In the genomic region with DNA sequence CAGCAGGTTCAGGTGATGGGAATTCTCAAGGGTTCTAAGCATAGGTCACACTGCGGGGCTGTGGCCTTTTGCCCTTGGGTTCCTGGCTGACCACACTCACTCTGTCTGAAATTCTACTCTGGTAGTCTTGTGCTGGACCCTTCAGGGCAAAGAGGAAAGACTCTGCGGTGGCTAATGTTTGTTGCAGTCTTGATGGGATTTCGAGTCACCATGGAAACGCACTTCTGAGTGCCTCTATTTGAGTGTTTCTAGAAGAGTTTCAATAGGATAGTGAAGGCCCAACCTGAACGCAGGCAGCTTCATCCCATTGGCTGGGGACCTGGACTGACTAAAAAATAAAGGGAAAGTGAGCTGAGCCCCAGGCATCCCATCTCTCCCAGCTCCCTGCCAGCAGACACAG, we compare ENCODE assay signal across 23 mouse cellular contexts. TPM values are rescaled to one million over a fixed set of nuclear protein-coding genes. Genes with fewer than 3 reads are reported as not detected.
DNase-seq lines count a peak whose midpoint lies in the region; ATAC-seq and TF ChIP-seq lines count a peak whose summit lies in the region.
"Had no signal": no experiment of that assay in that cellular context is flagged by ENCODE, and none has a peak within 500 bp of the region (broad histone marks: within the 10 kb centered on the region; RNA-seq: fewer than 3 reads in every experiment).

No protein-coding gene starts in this region.

- no peak overlapping the region for H3K9ac ChIP-seq in lung, embryonic 14.5 days
- no peak overlapping the region for H3K9ac ChIP-seq in midbrain, embryonic 15.5 days
- H3K9ac ChIP-seq: embryonic facial prominence, embryonic 12.5 days; forebrain, embryonic 13.5 days; forebrain, postnatal 0 days; hindbrain, embryonic 13.5 days had no signal

- H3K27me3 ChIP-seq in lung, embryonic 14.5 days (ENCODE audit: insufficient read depth, low read length), result no peaks in the 10 kb centered on the region
- no peaks in the 10 kb centered on the region; the same call in 1 of the 2 replicates for H3K27me3 ChIP-seq in midbrain, embryonic 10.5 days (ENCODE audit: low read depth, poor library complexity, severe bottlenecking)
- H3K27me3 ChIP-seq in midbrain, embryonic 15.5 days (replicated peaks), result no peaks in the 10 kb centered on the region
- H3K27me3 ChIP-seq: embryonic facial prominence, embryonic 12.5 days; forebrain, embryonic 13.5 days; hindbrain, embryonic 13.5 days had no signal

- no peak overlapping the region for H3K4me3 ChIP-seq in lung, embryonic 14.5 days (ENCODE audit: low read depth, low read length)
- H3K4me3 ChIP-seq in midbrain, embryonic 10.5 days, result no peak overlapping the region
- H3K4me3 ChIP-seq in midbrain, embryonic 15.5 days, result no peak overlapping the region
- H3K4me3 ChIP-seq: embryonic facial prominence, embryonic 12.5 days; forebrain, embryonic 13.5 days; heart, embryonic 10.5 days; hindbrain, embryonic 13.5 days had no signal

- TF ChIP-seq POLR2A in brain, embryonic 14.5 days (IDR thresholded peaks at IDR 0.05; ENCODE audit: borderline replicate concordance, extremely low read depth, insufficient read depth, insufficient read length, poor library complexity, severe bottlenecking), result no peak

- DNase-seq in cerebellum, adult 9-11 months, result peak; percentile 11
- no peak for DNase-seq in cerebellum, postnatal 14 days
- peak; percentile 49 for DNase-seq in lung, embryonic 14.5 days
- DNase-seq in lung, adult 18-20 months, result no peak
- DNase-seq in midbrain, embryonic 10.5 days (ENCODE audit: low spot score), result peak; percentile 19
- peak; percentile 26 for DNase-seq in brain, embryonic 14.5 days (ENCODE audit: low read depth)
- no peak for DNase-seq in heart, postnatal 25 days (ENCODE audit: low spot score)
- DNase-seq: adrenal gland, postnatal 10 days; B cell, adult 2 months; cerebellum, adult 18-20 months; cerebellum, postnatal 10 days; forebrain, postnatal 0 days; gastrocnemius, postnatal 36 days; heart, adult 11 months; heart, postnatal 10 days had no signal

- H3K4me2 ChIP-seq in lung, embryonic 14.5 days, result no peak overlapping the region
- H3K4me2 ChIP-seq in midbrain, embryonic 15.5 days, result no peak overlapping the region
- H3K4me2 ChIP-seq: embryonic facial prominence, embryonic 12.5 days; forebrain, embryonic 13.5 days; hindbrain, embryonic 13.5 days had no signal

- intact Hi-C loops in heart, postnatal 25 days (cut with DNase I), result no loop called here

- TF ChIP-seq CTCF in lung, embryonic 14.5 days (IDR thresholded peaks at IDR 0.05; ENCODE audit: low read depth), result no peak
- no peak for TF ChIP-seq CTCF in brain, embryonic 14.5 days (IDR thresholded peaks at IDR 0.05; ENCODE audit: borderline replicate concordance, extremely low read depth, insufficient read depth, insufficient read length)

- 0 out of 2 replicates have a peak, but pooled peaks cover 6% of the 10 kb centered on the region for H3K4me1 ChIP-seq in lung, embryonic 14.5 days (ENCODE audit: insufficient read depth)
- H3K4me1 ChIP-seq in midbrain, embryonic 10.5 days, result peaks cover 28% of the 10 kb centered on the region
- no peaks in the 10 kb centered on the region for H3K4me1 ChIP-seq in midbrain, embryonic 15.5 days
- H3K4me1 ChIP-seq: forebrain, embryonic 13.5 days had no signal

- H3K27ac ChIP-seq in lung, embryonic 14.5 days (ENCODE audit: low read depth), result no peak overlapping the region
- peak overlapping the region; percentile 46; the same call in 1 of the 2 replicates for H3K27ac ChIP-seq in midbrain, embryonic 10.5 days (replicated peaks)
- no peak overlapping the region for H3K27ac ChIP-seq in midbrain, embryonic 15.5 days
- H3K27ac ChIP-seq: embryonic facial prominence, embryonic 12.5 days; forebrain, embryonic 13.5 days; heart, embryonic 10.5 days; hindbrain, embryonic 13.5 days; hindbrain, postnatal 0 days had no signal

- no peaks in the 10 kb centered on the region for H3K9me3 ChIP-seq in lung, embryonic 14.5 days (ENCODE audit: low read depth, low read length)
- no peaks in the 10 kb centered on the region for H3K9me3 ChIP-seq in midbrain, embryonic 10.5 days (replicated peaks)
- no peaks in the 10 kb centered on the region for H3K9me3 ChIP-seq in midbrain, embryonic 15.5 days
- H3K9me3 ChIP-seq: embryonic facial prominence, embryonic 12.5 days; forebrain, embryonic 13.5 days; heart, embryonic 10.5 days; hindbrain, embryonic 13.5 days had no signal

- no peaks in the 10 kb centered on the region for H3K36me3 ChIP-seq in lung, embryonic 14.5 days (ENCODE audit: insufficient read depth)
- H3K36me3 ChIP-seq in midbrain, embryonic 10.5 days, result no peaks in the 10 kb centered on the region
- H3K36me3 ChIP-seq in midbrain, embryonic 15.5 days (replicated peaks), result no peaks in the 10 kb centered on the region
- H3K36me3 ChIP-seq: embryonic facial prominence, embryonic 12.5 days; heart, embryonic 10.5 days; hindbrain, embryonic 13.5 days had no signal

- no peak for ATAC-seq in lung, embryonic 14.5 days (ENCODE audit: insufficient read depth)
- no peak for ATAC-seq in midbrain, embryonic 15.5 days (replicated peaks)
- ATAC-seq: CD4-positive, CD25-positive, alpha-beta regulatory T cell, adult 4 months; forebrain, embryonic 13.5 days; forebrain, postnatal 0 days; hindbrain, postnatal 0 days had no signal

- WGBS in lung, embryonic 14.5 days, result 69% methylated on average over 5 of the region's 5 CpGs
- 68% methylated on average over 5 of the region's 5 CpGs for WGBS in midbrain, embryonic 10.5 days
- WGBS in midbrain, embryonic 15.5 days, result 55% methylated on average over 5 of the region's 5 CpGs

RNA-seq across cellular contexts. Expression of a gene that starts 5.6 kb away (rescaled TPM):
- 2.8 and 3.2 TPM in 2 replicates for polyA plus RNA-seq in lung, embryonic 14.5 days (2014; fragmentation: Nextera tagmentation; extraction: Ambion mirVana)
- 2.7 and 3.7 TPM in 2 replicates for polyA plus RNA-seq in midbrain, embryonic 10.5 days (2016; fragmentation: Nextera tagmentation; extraction: Ambion mirVana)
- polyA plus RNA-seq in midbrain, embryonic 15.5 days (2015; fragmentation: Nextera tagmentation; extraction: Ambion mirVana), result 9.4 and 9.7 TPM in 2 replicates
- 12.2 and 15.9 TPM in 2 replicates for polyA plus RNA-seq in brain, embryonic 14.5 days (2012; rRNA removed)
- total RNA-seq in heart, postnatal 25 days (2021), result 1 to 10 TPM; 3.3 to 6.1 TPM

RNA-seq across cellular contexts. Expression of a gene that starts 20.6 kb away (rescaled TPM):
- 0.33 and 0.54 TPM in 2 replicates for polyA plus RNA-seq in lung, embryonic 14.5 days (2014; fragmentation: Nextera tagmentation; extraction: Ambion mirVana)
- 0.30 and 0.47 TPM in 2 replicates for polyA plus RNA-seq in midbrain, embryonic 10.5 days (2016; fragmentation: Nextera tagmentation; extraction: Ambion mirVana)
- 0.50 and 0.86 TPM in 2 replicates for polyA plus RNA-seq in midbrain, embryonic 15.5 days (2015; fragmentation: Nextera tagmentation; extraction: Ambion mirVana)
- polyA plus RNA-seq in brain, embryonic 14.5 days (2012; rRNA removed), result 0.44 and 1.1 TPM in 2 replicates
- 10 to 100 TPM; 15.5 to 16.3 TPM for total RNA-seq in heart, postnatal 25 days (2021)
- total RNA-seq: common myeloid progenitor, adult 5-6 weeks had no signal

Comparison
In these comparisons a context has a peak if more than half of its experiments do, and no peak if none do; other contexts are left out.
1. DNase-seq: peak in cerebellum, adult 9-11 months (single experiment), lung, embryonic 14.5 days (single experiment), midbrain, embryonic 10.5 days (single experiment) and brain, embryonic 14.5 days (single experiment); none in cerebellum, postnatal 14 days (0 of 2), lung, adult 18-20 months (0 of 2) and heart, postnatal 25 days (single experiment).